Mouse (Mus musculus): ENCODE measurements around the gene Trim14. TPM values are rescaled to one million over a fixed set of nuclear protein-coding genes. Genes with fewer than 3 reads are reported as not detected.

Gene Trim14
- polyA plus RNA-seq, 1 experiment from 2014 or later, result 2.4 TPM

GRCm38 (mm10) chr4:46489028-46489925 lies 46.7 kb downstream of the Trim14 start, which contains the start of gene Nans:
Nans (plus strand) TSS chr4:46489248.
- Histone ChIP-seq H3K9ac (replicated peaks; ENCODE audit: low read length) (peak within 1 kb of the TSS; percentile 65), H3K36me3 (ENCODE audit: control insufficient read depth, insufficient read depth, low read length) (peaks cover 17% of the 10 kb centered on the region), H3K27me3 (ENCODE audit: control insufficient read depth, insufficient read depth, low read length) (no peaks in the 10 kb centered on the region), H3K9me3 (ENCODE audit: control insufficient read depth, low read length) (no peaks in the 10 kb centered on the region), H3K4me3 (replicated peaks; ENCODE audit: low read depth, low read length) (peak within 1 kb of the TSS; percentile 76), H3K27ac (replicated peaks; ENCODE audit: low read depth, low read length) (peak within 1 kb of the TSS; percentile 74), H3K4me1 (ENCODE audit: control insufficient read depth, insufficient read depth, low read length) (peaks cover 6% of the 10 kb centered on the region; the same call in 1 of the 2 replicates), H3K4me2 (ENCODE audit: low read length) (peak within 1 kb of the TSS; percentile 76)
- DNase-seq, result peak; percentile 97
- WGBS, result 1% methylated on average over 58 of the region's 58 CpGs
- ATAC-seq (ENCODE audit: low FRiP score, low TSS enrichment), result peak; percentile 99

DNA sequence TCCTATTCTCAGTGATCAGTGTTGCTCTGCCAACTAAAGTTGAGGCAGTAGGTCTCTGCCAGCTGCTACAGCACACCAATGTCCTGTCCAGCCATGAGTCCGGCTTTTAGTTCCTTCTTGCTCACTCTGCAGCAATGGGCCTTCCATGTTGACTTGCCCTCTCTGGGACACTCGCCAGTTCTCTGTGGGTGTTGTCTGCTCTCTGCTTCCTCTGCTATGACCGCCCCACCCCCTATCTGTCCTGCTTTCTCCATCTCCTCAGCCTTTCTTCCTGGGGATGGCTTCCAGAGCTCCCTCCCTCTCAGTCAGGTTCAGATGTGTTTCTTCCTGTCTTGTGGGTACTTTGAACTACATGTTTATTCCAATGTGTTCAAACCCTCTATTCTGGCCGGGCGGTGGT lies 48.6 kb downstream of the Trim14 start:
- no peaks in the 10 kb centered on the region for H3K9me3 ChIP-seq (ENCODE audit: control insufficient read depth, low read length)
- no peaks in the 10 kb centered on the region for H3K27me3 ChIP-seq (ENCODE audit: control insufficient read depth, insufficient read depth, low read length)
- H3K4me2 ChIP-seq (ENCODE audit: low read length), result no peak overlapping the region
- H3K27ac ChIP-seq (replicated peaks; ENCODE audit: low read depth, low read length), result no peak overlapping the region
- H3K9ac ChIP-seq (replicated peaks; ENCODE audit: low read length), result no peak overlapping the region
- H3K36me3 ChIP-seq (ENCODE audit: control insufficient read depth, insufficient read depth, low read length), result no peaks in the 10 kb centered on the region
- H3K4me3 ChIP-seq (replicated peaks; ENCODE audit: low read depth, low read length), result no peak overlapping the region
- H3K4me1 ChIP-seq (ENCODE audit: control insufficient read depth, insufficient read depth, low read length), result peaks cover 6% of the 10 kb centered on the region; the same call in 1 of the 2 replicates
- no peak for DNase-seq
- ATAC-seq (ENCODE audit: low FRiP score, low TSS enrichment), result no peak
- 94% methylated on average over 5 of the region's 5 CpGs for WGBS

- Histone ChIP-seq H3K36me3 (ENCODE audit: control insufficient read depth, insufficient read depth, low read length) (no peaks in the 10 kb centered on the region), H3K9me3 (ENCODE audit: control insufficient read depth, low read length) (no peaks in the 10 kb centered on the region), H3K27me3 (ENCODE audit: control insufficient read depth, insufficient read depth, low read length) (no peaks in the 10 kb centered on the region), H3K27ac (replicated peaks; ENCODE audit: low read depth, low read length) (no peak overlapping the region), H3K9ac (replicated peaks; ENCODE audit: low read length) (no peak overlapping the region), H3K4me3 (replicated peaks; ENCODE audit: low read depth, low read length) (no peak overlapping the region), H3K4me2 (ENCODE audit: low read length) (no peak overlapping the region), H3K4me1 (ENCODE audit: control insufficient read depth, insufficient read depth, low read length) (peaks cover 6% of the 10 kb centered on the region; the same call in 1 of the 2 replicates)
- WGBS, result 64% methylated on average over 14 of the region's 14 CpGs
- ATAC-seq (ENCODE audit: low FRiP score, low TSS enrichment), result no peak
- no peak for DNase-seq
Measured at GRCm38 (mm10) chr4:46485696-46486417, 50.1 kb downstream of the Trim14 start.

DNA sequence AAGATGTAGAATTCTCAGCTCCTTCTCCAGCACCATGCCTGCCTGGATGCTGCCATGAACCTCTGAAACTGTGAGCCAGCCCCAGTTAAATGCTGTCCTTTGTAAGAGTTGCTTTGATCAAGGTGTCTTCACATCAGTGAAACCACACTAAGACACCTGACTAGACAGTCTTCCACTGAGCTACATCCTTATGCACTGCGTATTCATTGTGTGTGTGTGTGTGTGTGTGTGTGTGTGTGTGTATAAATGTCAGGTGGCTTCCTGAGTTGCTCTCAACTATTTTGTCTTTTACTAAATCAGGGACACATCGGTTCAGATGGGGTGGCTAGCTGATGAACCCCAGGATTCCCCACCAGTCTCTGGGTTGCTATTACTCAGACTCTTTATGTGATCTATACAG lies 56.9 kb downstream of the Trim14 start:
- Histone ChIP-seq H3K4me1 (ENCODE audit: control insufficient read depth, insufficient read depth, low read length) (no peaks in the 10 kb centered on the region), H3K27ac (replicated peaks; ENCODE audit: low read depth, low read length) (no peak overlapping the region), H3K27me3 (ENCODE audit: control insufficient read depth, insufficient read depth, low read length) (no peaks in the 10 kb centered on the region), H3K4me3 (replicated peaks; ENCODE audit: low read depth, low read length) (no peak overlapping the region), H3K9ac (replicated peaks; ENCODE audit: low read length) (no peak overlapping the region), H3K36me3 (ENCODE audit: control insufficient read depth, insufficient read depth, low read length) (peaks cover 10% of the 10 kb centered on the region), H3K4me2 (ENCODE audit: low read length) (no peak overlapping the region), H3K9me3 (ENCODE audit: control insufficient read depth, low read length) (no peaks in the 10 kb centered on the region)
- ATAC-seq (ENCODE audit: low FRiP score, low TSS enrichment) (no peak), DNase-seq (no peak)
- WGBS, result 93% methylated on average over 2 of the region's 2 CpGs

- Histone ChIP-seq H3K9ac (replicated peaks; ENCODE audit: low read length) (no peak overlapping the region), H3K4me2 (ENCODE audit: low read length) (no peak overlapping the region), H3K4me3 (replicated peaks; ENCODE audit: low read depth, low read length) (no peak overlapping the region), H3K27ac (replicated peaks; ENCODE audit: low read depth, low read length) (no peak overlapping the region), H3K4me1 (ENCODE audit: control insufficient read depth, insufficient read depth, low read length) (no peaks in the 10 kb centered on the region), H3K36me3 (ENCODE audit: control insufficient read depth, insufficient read depth, low read length) (peaks cover 43% of the 10 kb centered on the region), H3K9me3 (ENCODE audit: control insufficient read depth, low read length) (no peaks in the 10 kb centered on the region), H3K27me3 (ENCODE audit: control insufficient read depth, insufficient read depth, low read length) (no peaks in the 10 kb centered on the region)
- DNase-seq (no peak), ATAC-seq (ENCODE audit: low FRiP score, low TSS enrichment) (no peak)
- 93% methylated on average over 5 of the region's 5 CpGs for WGBS
Measured at GRCm38 (mm10) chr4:46475101-46475500, 60.8 kb downstream of the Trim14 start.

DNA sequence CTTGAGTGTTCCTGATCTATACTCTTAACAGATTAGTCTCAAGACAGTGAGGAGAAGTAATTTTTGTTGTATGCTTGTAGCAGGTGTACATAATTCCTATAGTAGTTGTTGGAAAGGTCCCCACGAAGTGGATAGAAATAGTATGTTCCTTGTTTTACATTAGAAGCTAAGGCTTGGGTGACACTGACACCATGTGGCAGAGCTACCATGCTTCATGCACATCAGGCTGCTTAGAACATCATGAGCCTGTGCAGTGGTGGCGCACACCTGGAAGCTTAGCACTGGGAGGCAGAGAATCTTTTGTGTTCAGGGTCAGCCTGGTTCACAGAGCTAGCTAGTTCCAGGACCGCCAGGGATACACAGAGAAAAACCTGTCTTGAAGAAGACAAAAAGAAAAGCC lies 70.2 kb downstream of the Trim14 start:
- Histone ChIP-seq H3K4me3 (replicated peaks; ENCODE audit: low read depth, low read length) (no peak overlapping the region), H3K9ac (replicated peaks; ENCODE audit: low read length) (no peak overlapping the region), H3K9me3 (ENCODE audit: control insufficient read depth, low read length) (no peaks in the 10 kb centered on the region), H3K27ac (replicated peaks; ENCODE audit: low read depth, low read length) (no peak overlapping the region), H3K27me3 (ENCODE audit: control insufficient read depth, insufficient read depth, low read length) (no peaks in the 10 kb centered on the region), H3K4me1 (ENCODE audit: control insufficient read depth, insufficient read depth, low read length) (no peaks in the 10 kb centered on the region), H3K36me3 (ENCODE audit: control insufficient read depth, insufficient read depth, low read length) (peaks cover 64% of the 10 kb centered on the region), H3K4me2 (ENCODE audit: low read length) (no peak overlapping the region)
- WGBS, result 87% methylated on average over 3 of the region's 3 CpGs
- ATAC-seq (ENCODE audit: low FRiP score, low TSS enrichment) (no peak), DNase-seq (peak; percentile 46)

DNA sequence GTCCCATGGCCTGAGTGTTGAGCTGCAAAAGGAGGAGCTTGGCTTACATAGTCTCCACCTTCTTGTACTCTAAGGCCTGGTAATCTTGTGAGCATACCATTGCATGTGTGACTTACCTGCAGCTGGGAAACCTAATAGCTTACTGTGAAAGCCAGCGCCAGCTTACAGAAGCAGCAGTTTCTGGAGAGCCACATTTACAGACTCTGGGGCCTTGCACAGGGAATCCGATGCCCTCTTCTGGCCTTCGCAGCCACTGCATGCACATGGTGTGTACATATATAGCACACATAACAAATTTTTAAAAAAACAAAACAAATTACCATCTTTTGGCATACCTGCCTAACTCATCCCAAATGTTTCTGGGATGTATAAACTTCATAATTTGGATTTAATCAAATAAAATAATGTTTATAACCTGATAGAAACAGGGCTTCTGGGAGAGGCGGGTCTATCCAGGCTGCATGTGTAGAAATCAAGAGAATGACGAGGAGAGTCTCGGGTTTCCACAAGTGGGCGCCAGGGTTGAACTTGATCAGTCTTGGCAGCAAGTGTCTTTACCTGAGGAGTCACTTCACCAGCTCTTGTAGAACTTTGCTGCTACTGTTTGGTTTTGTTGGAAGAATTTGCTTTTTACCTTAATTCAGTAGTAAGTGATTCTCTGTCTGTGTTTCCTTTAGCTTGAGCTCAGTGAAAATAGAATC lies 72.7 kb downstream of the Trim14 start:
- 85% methylated on average over 7 of the region's 7 CpGs for WGBS

GRCm38 (mm10) chr4:46458411-46458810 lies 77.5 kb downstream of the Trim14 start:
- Histone ChIP-seq H3K4me1 (ENCODE audit: control insufficient read depth, insufficient read depth, low read length) (peaks cover 1% of the 10 kb centered on the region; the same call in 1 of the 2 replicates), H3K9me3 (ENCODE audit: control insufficient read depth, low read length) (no peaks in the 10 kb centered on the region), H3K27ac (replicated peaks; ENCODE audit: low read depth, low read length) (no peak overlapping the region), H3K4me2 (ENCODE audit: low read length) (no peak overlapping the region), H3K36me3 (ENCODE audit: control insufficient read depth, insufficient read depth, low read length) (0 out of 2 replicates have a peak, but pooled peaks cover 5% of the 10 kb centered on the region), H3K9ac (replicated peaks; ENCODE audit: low read length) (no peak overlapping the region), H3K4me3 (replicated peaks; ENCODE audit: low read depth, low read length) (no peak overlapping the region), H3K27me3 (ENCODE audit: control insufficient read depth, insufficient read depth, low read length) (no peaks in the 10 kb centered on the region)
- DNase-seq, result no peak
- 97% methylated on average over 2 of the region's 2 CpGs for WGBS
- ATAC-seq (ENCODE audit: low FRiP score, low TSS enrichment), result no peak

More for the DNA sequence above, 72.7 kb downstream of the Trim14 start:
- Histone ChIP-seq H3K9ac (replicated peaks; ENCODE audit: low read length) (no peak overlapping the region), H3K4me1 (ENCODE audit: control insufficient read depth, insufficient read depth, low read length) (no peaks in the 10 kb centered on the region), H3K9me3 (ENCODE audit: control insufficient read depth, low read length) (no peaks in the 10 kb centered on the region), H3K36me3 (ENCODE audit: control insufficient read depth, insufficient read depth, low read length) (peaks cover 43% of the 10 kb centered on the region), H3K4me3 (replicated peaks; ENCODE audit: low read depth, low read length) (no peak overlapping the region), H3K27ac (replicated peaks; ENCODE audit: low read depth, low read length) (no peak overlapping the region), H3K27me3 (ENCODE audit: control insufficient read depth, insufficient read depth, low read length) (no peaks in the 10 kb centered on the region), H3K4me2 (ENCODE audit: low read length) (no peak overlapping the region)
- DNase-seq, result peak; percentile 50
- no peak for ATAC-seq (ENCODE audit: low FRiP score, low TSS enrichment)
